Mouse (Mus musculus): ENCODE measurements around the gene Rpl3. TPM values are rescaled to one million over a fixed set of nuclear protein-coding genes. Genes with fewer than 3 reads are reported as not detected.

Rpl3 gene
- polyA plus RNA-seq, 1 experiment from 2014 or later = 1,133 TPM

GRCm38 (mm10) chr15:80096406-80096805 lies 4.7 kb upstream of the Rpl3 start:
- H3K27ac ChIP-seq (ENCODE audit: low read length) = no peak overlapping the region; the same call in 1 of the 2 replicates
- peaks cover 13% of the 10 kb centered on the region for H3K27me3 ChIP-seq (replicated peaks; ENCODE audit: control insufficient read depth, insufficient read depth, low read length)

GRCm38 (mm10) chr15:80095596-80095995 lies 3.9 kb upstream of the Rpl3 start:
- Histone ChIP-seq H3K4me3 (ENCODE audit: low read length) (no peak overlapping the region), H3K4me1 (ENCODE audit: control insufficient read depth, insufficient read depth, low read length) (peaks cover 28% of the 10 kb centered on the region), H3K27me3 (replicated peaks; ENCODE audit: control insufficient read depth, insufficient read depth, low read length) (peaks cover 15% of the 10 kb centered on the region), H3K36me3 (ENCODE audit: control insufficient read depth, insufficient read depth, low read length) (no peaks in the 10 kb centered on the region), H3K4me2 (ENCODE audit: low read depth, low read length) (no peak overlapping the region), H3K9ac (ENCODE audit: low read depth, low read length) (no peak overlapping the region), H3K27ac (ENCODE audit: low read length) (no peak overlapping the region; the same call in 1 of the 2 replicates), H3K9me3 (ENCODE audit: control insufficient read depth, low read length) (no peaks in the 10 kb centered on the region)
- peak; percentile 62 for ATAC-seq
- WGBS = 55% methylated on average over 1 of the region's 1 CpGs

More at GRCm38 (mm10) chr15:80096406-80096805, 4.7 kb upstream of the Rpl3 start:
- Histone ChIP-seq H3K4me3 (ENCODE audit: low read length) (no peak overlapping the region), H3K9ac (ENCODE audit: low read depth, low read length) (0 out of 2 replicates have a peak overlapping the region, but pooled peaks have one; percentile 16), H3K9me3 (ENCODE audit: control insufficient read depth, low read length) (no peaks in the 10 kb centered on the region), H3K4me2 (ENCODE audit: low read depth, low read length) (no peak overlapping the region), H3K36me3 (ENCODE audit: control insufficient read depth, insufficient read depth, low read length) (no peaks in the 10 kb centered on the region), H3K4me1 (ENCODE audit: control insufficient read depth, insufficient read depth, low read length) (peaks cover 28% of the 10 kb centered on the region)
- 78% methylated on average over 10 of the region's 10 CpGs for WGBS
- ATAC-seq = no peak

- Histone ChIP-seq H3K4me3 (ENCODE audit: low read length) (no peak overlapping the region), H3K36me3 (ENCODE audit: control insufficient read depth, insufficient read depth, low read length) (no peaks in the 10 kb centered on the region), H3K27ac (ENCODE audit: low read length) (no peak overlapping the region), H3K4me1 (ENCODE audit: control insufficient read depth, insufficient read depth, low read length) (peaks cover 29% of the 10 kb centered on the region), H3K9ac (ENCODE audit: low read depth, low read length) (no peak overlapping the region), H3K4me2 (ENCODE audit: low read depth, low read length) (no peak overlapping the region), H3K9me3 (ENCODE audit: control insufficient read depth, low read length) (no peaks in the 10 kb centered on the region), H3K27me3 (replicated peaks; ENCODE audit: control insufficient read depth, insufficient read depth, low read length) (peaks cover 19% of the 10 kb centered on the region)
- ATAC-seq = no peak
- 93% methylated on average over 13 of the region's 13 CpGs for WGBS
Measured at GRCm38 (mm10) chr15:80094201-80094600, 2.5 kb upstream of the Rpl3 start.

GRCm38 (mm10) chr15:80092599-80092998 lies 931 bp upstream of the Rpl3 start:
- Histone ChIP-seq H3K4me2 (ENCODE audit: low read depth, low read length) (0 out of 2 replicates have a peak overlapping the region, but pooled peaks have one; percentile 10), H3K36me3 (ENCODE audit: control insufficient read depth, insufficient read depth, low read length) (no peaks in the 10 kb centered on the region), H3K27me3 (replicated peaks; ENCODE audit: control insufficient read depth, insufficient read depth, low read length) (peaks cover 19% of the 10 kb centered on the region), H3K4me3 (ENCODE audit: low read length) (peak overlapping the region; percentile 70; the same call in 1 of the 2 replicates), H3K27ac (ENCODE audit: low read length) (no peak overlapping the region), H3K4me1 (ENCODE audit: control insufficient read depth, insufficient read depth, low read length) (peaks cover 20% of the 10 kb centered on the region), H3K9me3 (ENCODE audit: control insufficient read depth, low read length) (no peaks in the 10 kb centered on the region), H3K9ac (ENCODE audit: low read depth, low read length) (no peak overlapping the region)
- ATAC-seq = no peak
- WGBS = 21% methylated on average over 8 of the region's 8 CpGs

GRCm38 (mm10) chr15:80092041-80092441 lies 373 bp upstream of the Rpl3 start:
- ATAC-seq = no peak
- peak overlapping the region; percentile 70 for H3K4me3 ChIP-seq (ENCODE audit: low read length)
- peaks cover 19% of the 10 kb centered on the region for H3K27me3 ChIP-seq (replicated peaks; ENCODE audit: control insufficient read depth, insufficient read depth, low read length)
- peaks cover 14% of the 10 kb centered on the region for H3K4me1 ChIP-seq (ENCODE audit: control insufficient read depth, insufficient read depth, low read length)
- WGBS = 36% methylated on average over 7 of the region's 7 CpGs
- H3K9me3 ChIP-seq (ENCODE audit: control insufficient read depth, low read length) = no peaks in the 10 kb centered on the region
- peak overlapping the region; percentile 85 for H3K4me2 ChIP-seq (ENCODE audit: low read depth, low read length)
- peak overlapping the region; percentile 80 for H3K9ac ChIP-seq (ENCODE audit: low read depth, low read length)
- no peaks in the 10 kb centered on the region for H3K36me3 ChIP-seq (ENCODE audit: control insufficient read depth, insufficient read depth, low read length)
- no peak overlapping the region for H3K27ac ChIP-seq (ENCODE audit: low read length)

- WGBS = 2% methylated on average over 17 of the region's 17 CpGs
Measured at GRCm38 (mm10) chr15:80090741-80091120, 937 bp downstream of the Rpl3 start.

GRCm38 (mm10) chr15:80090155-80090554 lies 1.5 kb downstream of the Rpl3 start:
- Histone ChIP-seq H3K4me3 (ENCODE audit: low read length) (no peak overlapping the region), H3K4me2 (ENCODE audit: low read depth, low read length) (no peak overlapping the region), H3K36me3 (ENCODE audit: control insufficient read depth, insufficient read depth, low read length) (no peaks in the 10 kb centered on the region), H3K9ac (ENCODE audit: low read depth, low read length) (no peak overlapping the region), H3K4me1 (ENCODE audit: control insufficient read depth, insufficient read depth, low read length) (peaks cover 5% of the 10 kb centered on the region; the same call in 1 of the 2 replicates), H3K27me3 (replicated peaks; ENCODE audit: control insufficient read depth, insufficient read depth, low read length) (peaks cover 19% of the 10 kb centered on the region), H3K9me3 (ENCODE audit: control insufficient read depth, low read length) (peaks cover 3% of the 10 kb centered on the region), H3K27ac (ENCODE audit: low read length) (no peak overlapping the region)
- WGBS = 73% methylated on average over 11 of the region's 11 CpGs
- ATAC-seq = no peak

More at GRCm38 (mm10) chr15:80090741-80091120, 937 bp downstream of the Rpl3 start:
- Histone ChIP-seq H3K4me1 (ENCODE audit: control insufficient read depth, insufficient read depth, low read length) (peaks cover 5% of the 10 kb centered on the region; the same call in 1 of the 2 replicates), H3K9me3 (ENCODE audit: control insufficient read depth, low read length) (peaks cover 3% of the 10 kb centered on the region), H3K9ac (ENCODE audit: low read depth, low read length) (peak overlapping the region; percentile 80), H3K4me2 (ENCODE audit: low read depth, low read length) (peak overlapping the region; percentile 85), H3K27me3 (replicated peaks; ENCODE audit: control insufficient read depth, insufficient read depth, low read length) (peaks cover 19% of the 10 kb centered on the region), H3K4me3 (ENCODE audit: low read length) (peak overlapping the region; percentile 70), H3K36me3 (ENCODE audit: control insufficient read depth, insufficient read depth, low read length) (no peaks in the 10 kb centered on the region), H3K27ac (ENCODE audit: low read length) (no peak overlapping the region)
- 0 out of 2 replicates have a peak, but pooled peaks have one; percentile 21 for ATAC-seq

GRCm38 (mm10) chr15:80088637-80089036 lies 3.0 kb downstream of the Rpl3 start:
- Histone ChIP-seq H3K27ac (ENCODE audit: low read length) (no peak overlapping the region), H3K4me3 (ENCODE audit: low read length) (no peak overlapping the region), H3K27me3 (replicated peaks; ENCODE audit: control insufficient read depth, insufficient read depth, low read length) (peaks cover 19% of the 10 kb centered on the region), H3K9me3 (ENCODE audit: control insufficient read depth, low read length) (peaks cover 3% of the 10 kb centered on the region), H3K9ac (ENCODE audit: low read depth, low read length) (no peak overlapping the region), H3K4me2 (ENCODE audit: low read depth, low read length) (no peak overlapping the region), H3K36me3 (ENCODE audit: control insufficient read depth, insufficient read depth, low read length) (no peaks in the 10 kb centered on the region), H3K4me1 (ENCODE audit: control insufficient read depth, insufficient read depth, low read length) (peaks cover 5% of the 10 kb centered on the region; the same call in 1 of the 2 replicates)
- WGBS = 35% methylated on average over 4 of the region's 4 CpGs
- ATAC-seq = no peak

GRCm38 (mm10) chr15:80087406-80088012 lies 4.2 kb downstream of the Rpl3 start:
- 84% methylated on average over 9 of the region's 9 CpGs for WGBS
- Histone ChIP-seq H3K36me3 (ENCODE audit: control insufficient read depth, insufficient read depth, low read length) (no peaks in the 10 kb centered on the region), H3K4me1 (ENCODE audit: control insufficient read depth, insufficient read depth, low read length) (peaks cover 5% of the 10 kb centered on the region; the same call in 1 of the 2 replicates)

More at GRCm38 (mm10) chr15:80087406-80088012, 4.2 kb downstream of the Rpl3 start:
- Histone ChIP-seq H3K9me3 (ENCODE audit: control insufficient read depth, low read length) (peaks cover 3% of the 10 kb centered on the region), H3K9ac (ENCODE audit: low read depth, low read length) (no peak overlapping the region), H3K4me2 (ENCODE audit: low read depth, low read length) (no peak overlapping the region), H3K27ac (ENCODE audit: low read length) (no peak overlapping the region), H3K27me3 (replicated peaks; ENCODE audit: control insufficient read depth, insufficient read depth, low read length) (peaks cover 14% of the 10 kb centered on the region), H3K4me3 (ENCODE audit: low read length) (no peak overlapping the region)
- no peak for ATAC-seq
